Mouse (Mus musculus): ENCODE measurements around the gene Trpm6.

GRCm38 (mm10) chr19:18739146-18739545, 10.6 kb upstream of the Trpm6 start:
- TF ChIP-seq CTCF (IDR thresholded peaks at IDR 0.05; ENCODE audit: low read depth, low read length): no peak
- no peak for TF ChIP-seq GATA1 (IDR thresholded peaks at IDR 0.05; ENCODE audit: borderline replicate concordance, low read length)
- TF ChIP-seq POLR2AphosphoS5 (IDR thresholded peaks at IDR 0.05; ENCODE audit: insufficient replicate concordance, low read depth, low read length): no peak
- no peak for TF ChIP-seq TAL1 (conservative IDR thresholded peaks at IDR 0.05; ENCODE audit: low read depth, low read length)
